Mouse (Mus musculus) myocyte (in vitro differentiated cells): ENCODE results near the gene Ttc1. TPM values are rescaled to one million over a fixed set of nuclear protein-coding genes. Genes with fewer than 3 reads are reported as not detected.

Experiments used
- H3K27me3 ChIP-seq: one replicate; pipeline ENCODE4 v1.6.1; 2011; ENCODE audit not compliant: control insufficient read depth, insufficient read depth, insufficient read length
- H3K36me3 ChIP-seq: one replicate; pipeline ENCODE4 v1.6.1; 2011; ENCODE audit not compliant: control insufficient read depth, insufficient read depth
- H3K4me2 ChIP-seq: one replicate; pipeline ENCODE4 v1.6.1; 2011; ENCODE audit warnings: low read depth, control low read depth
- H3K4me3 ChIP-seq: one replicate; pipeline ENCODE4 v1.5.1; 2011; ENCODE audit warnings: mild to moderate bottlenecking, control low read depth, moderate library complexity
- H3K79me2 ChIP-seq: one replicate; pipeline ENCODE4 v1.6.1; 2011; ENCODE audit not compliant: control insufficient read depth, insufficient read depth
- H3ac ChIP-seq: one replicate; pipeline ENCODE4 v1.6.1; 2011; ENCODE audit not compliant: control insufficient read depth, insufficient read length
- CEBPB ChIP-seq: IDR thresholded peaks from 2 replicates; pipeline ENCODE4 v1.6.1; 2011; ENCODE audit warnings: mild to moderate bottlenecking, moderate library complexity; ENCODE audit not compliant: poor library complexity, insufficient read depth, severe bottlenecking
- E2F4 ChIP-seq: IDR thresholded peaks from one replicate; pipeline ENCODE4 v1.6.1; 2011; ENCODE audit warnings: mild to moderate bottlenecking, control low read depth, moderate library complexity; ENCODE audit not compliant: insufficient read depth
- MAX ChIP-seq: IDR thresholded peaks from one replicate; pipeline ENCODE4 v1.6.1; 2011; ENCODE audit warnings: low read depth, mild to moderate bottlenecking, control low read depth
- MYOD1 ChIP-seq, 3 experiments: IDR thresholded peaks; one replicate each; pipeline ENCODE4 v1.6.1; 2011; ENCODE audit warnings: control low read depth in 2 of 3, low read depth in 2 of 3, mild to moderate bottlenecking in 2 of 3, moderate library complexity in 1 of 3; ENCODE audit not compliant: insufficient read length in 2 of 3, control insufficient read depth in 1 of 3
- MYOG ChIP-seq, 3 experiments: IDR thresholded peaks; one replicate each; pipeline ENCODE4 v1.6.1; 2011; ENCODE audit warnings: control low read depth in 2 of 3, low read depth in 2 of 3, mild to moderate bottlenecking in 2 of 3; ENCODE audit not compliant: insufficient read length in 2 of 3, control insufficient read depth in 1 of 3, insufficient read depth in 1 of 3
- POLR2A ChIP-seq: IDR thresholded peaks from one replicate; pipeline ENCODE4 v1.6.1; 2011; ENCODE audit warnings: low read depth, mild to moderate bottlenecking, control low read depth, moderate library complexity; ENCODE audit not compliant: insufficient read length
- POLR2AphosphoS2 ChIP-seq: IDR thresholded peaks from one replicate; pipeline ENCODE4 v1.6.1; 2011; ENCODE audit warnings: low read depth, control low read depth; ENCODE audit not compliant: insufficient read length
- REST ChIP-seq: IDR thresholded peaks from one replicate; pipeline ENCODE4 v1.6.1; 2011; ENCODE audit warnings: mild to moderate bottlenecking, control low read depth, moderate library complexity; ENCODE audit not compliant: insufficient read depth, insufficient read length
- SRF ChIP-seq: IDR thresholded peaks from one replicate; pipeline ENCODE4 v1.6.1; 2011; ENCODE audit warnings: low read depth; ENCODE audit not compliant: control insufficient read depth, insufficient read length
- TCF12 ChIP-seq: IDR thresholded peaks from one replicate; pipeline ENCODE4 v1.6.1; 2011; ENCODE audit warnings: mild to moderate bottlenecking, control low read depth; ENCODE audit not compliant: poor library complexity, insufficient read depth, severe bottlenecking
- TCF3 ChIP-seq: IDR thresholded peaks from one replicate; pipeline ENCODE4 v1.6.1; 2011; ENCODE audit warnings: low read depth, control low read depth; ENCODE audit not compliant: insufficient read length
- USF1 ChIP-seq: IDR thresholded peaks from one replicate; pipeline ENCODE4 v1.6.1; 2011; ENCODE audit warnings: low read depth, mild to moderate bottlenecking, control low read depth, moderate library complexity
- polyA plus RNA-seq: library from polyadenylated mRNA; unstranded; fragments of >200 nt; fragmentation: generic; extraction: Trizol; gene quantifications from one replicate; pipeline ENCODE4 v1.2.1, GENCODE M21; 2012; ENCODE audit warnings: missing spikeins

Gene Ttc1
- polyA plus RNA-seq, 1 experiment = 39.0 TPM

- Histone ChIP-seq H3K36me3 (no peaks in the 10 kb centered on the region), H3K79me2 (no peaks in the 10 kb centered on the region), H3ac (no peak overlapping the region), H3K4me3 (no peak overlapping the region), H3K27me3 (peaks cover 19% of the 10 kb centered on the region), H3K4me2 (no peak overlapping the region)
- TF ChIP-seq TCF3 = no peak
- TF ChIP-seq MAX = no peak
- TF ChIP-seq MYOG (IDR thresholded peaks at IDR 0.05; ENCODE audit: control insufficient read depth in 1 of 3, insufficient read depth in 1 of 3, insufficient read length in 2 of 3, low read depth in 2 of 3) = no peak
- TF ChIP-seq CEBPB = no peak
- no peak for TF ChIP-seq POLR2A
- TF ChIP-seq E2F4 = no peak
- TF ChIP-seq POLR2AphosphoS2 = no peak
- no peak for TF ChIP-seq MYOD1 (IDR thresholded peaks at IDR 0.05; ENCODE audit: control insufficient read depth in 1 of 3, insufficient read length in 2 of 3, low read depth in 2 of 3)
Observed at GRCm38 (mm10) chr11:43754568-43754967, 6.8 kb upstream of the Ttc1 start.

DNA sequence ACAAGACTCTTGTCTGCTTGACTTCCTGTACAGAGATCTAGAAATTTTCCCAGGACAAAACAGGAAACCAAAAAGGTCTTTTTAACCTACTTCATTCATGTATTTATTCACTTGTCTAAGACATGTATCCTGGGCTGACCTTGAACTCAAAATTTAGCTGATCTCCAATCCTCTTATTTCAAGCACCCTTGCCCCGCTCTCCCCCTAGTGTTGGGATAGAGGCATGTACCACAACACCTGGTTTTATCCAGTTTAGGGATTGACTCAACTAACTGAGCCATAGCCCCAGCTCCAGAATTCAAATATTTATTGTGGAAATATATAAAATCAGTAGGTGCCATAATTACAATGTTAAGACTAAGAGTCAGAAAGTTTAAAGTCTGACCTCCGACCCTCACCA, 3.7 kb upstream of the Ttc1 start:
- TF ChIP-seq TCF3 (no peak), E2F4 (no peak), REST (no peak), SRF (no peak), MAX (no peak), POLR2AphosphoS2 (no peak), MYOD1 (IDR thresholded peaks at IDR 0.05; ENCODE audit: control insufficient read depth in 1 of 3, insufficient read length in 2 of 3, low read depth in 2 of 3) (no peak), MYOG (IDR thresholded peaks at IDR 0.05; ENCODE audit: control insufficient read depth in 1 of 3, insufficient read depth in 1 of 3, insufficient read length in 2 of 3, low read depth in 2 of 3) (no peak), TCF12 (no peak), USF1 (no peak), POLR2A (no peak), CEBPB (no peak)
- H3K36me3 ChIP-seq = no peaks in the 10 kb centered on the region
- H3ac ChIP-seq = no peak overlapping the region
- H3K27me3 ChIP-seq = peaks cover 19% of the 10 kb centered on the region
- no peak overlapping the region for H3K4me3 ChIP-seq
- peaks cover 11% of the 10 kb centered on the region for H3K79me2 ChIP-seq
- no peak overlapping the region for H3K4me2 ChIP-seq

- TF ChIP-seq POLR2AphosphoS2 (peak; percentile 38), POLR2A (no peak)
- Histone ChIP-seq H3ac (no peak overlapping the region), H3K4me3 (no peak overlapping the region), H3K27me3 (no peaks in the 10 kb centered on the region), H3K79me2 (no peaks in the 10 kb centered on the region), H3K4me2 (no peak overlapping the region), H3K36me3 (peaks cover 17% of the 10 kb centered on the region)
Observed at GRCm38 (mm10) chr11:43728737-43729301, 19.0 kb downstream of the Ttc1 start.

DNA sequence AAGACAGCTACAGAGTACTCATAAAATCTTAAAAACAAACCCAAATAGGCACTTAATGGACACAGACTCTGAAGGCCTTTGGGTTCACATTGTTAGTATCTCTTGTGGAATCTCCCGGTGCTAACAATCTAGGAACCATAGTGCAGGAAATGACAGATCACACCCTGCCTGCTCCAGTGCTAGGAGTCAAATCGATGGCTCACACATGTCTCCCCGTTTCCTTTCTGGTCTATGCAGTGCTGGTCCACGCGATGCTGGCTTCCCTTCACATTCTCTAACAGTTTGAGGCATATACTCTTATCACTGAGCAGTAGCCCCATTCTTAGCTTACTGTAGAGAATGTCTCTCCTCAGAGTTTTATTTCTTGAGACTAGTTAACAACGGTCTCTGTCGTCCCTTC, 20.0 kb downstream of the Ttc1 start:
- Histone ChIP-seq H3ac (no peak overlapping the region), H3K36me3 (peaks cover 6% of the 10 kb centered on the region), H3K4me2 (no peak overlapping the region), H3K27me3 (no peaks in the 10 kb centered on the region), H3K4me3 (no peak overlapping the region), H3K79me2 (no peaks in the 10 kb centered on the region)
- TF ChIP-seq CEBPB = no peak
- TF ChIP-seq POLR2AphosphoS2 = peak; percentile 78

GRCm38 (mm10) chr11:43723411-43723810, 24.4 kb downstream of the Ttc1 start:
- H3K36me3 ChIP-seq = peaks cover 10% of the 10 kb centered on the region
- H3K4me2 ChIP-seq = no peak overlapping the region
- H3K4me3 ChIP-seq = no peak overlapping the region
- H3K27me3 ChIP-seq = no peaks in the 10 kb centered on the region
- H3K79me2 ChIP-seq = no peaks in the 10 kb centered on the region
- TF ChIP-seq E2F4 (no peak), TCF3 (no peak), CEBPB (no peak), TCF12 (no peak), MAX (no peak), REST (no peak), MYOD1 (IDR thresholded peaks at IDR 0.05; ENCODE audit: control insufficient read depth in 1 of 3, insufficient read length in 2 of 3, low read depth in 2 of 3) (no peak)
- H3ac ChIP-seq = no peak overlapping the region
